Mouse (Mus musculus): Measurements from ENCODE around the gene Crlf2. TPM values are rescaled to one million over a fixed set of nuclear protein-coding genes. Genes with fewer than 3 reads are reported as not detected.

Gene Crlf2
- total RNA-seq, 2 experiments from 2014 or later: 31.6 to 36.4 TPM

DNA sequence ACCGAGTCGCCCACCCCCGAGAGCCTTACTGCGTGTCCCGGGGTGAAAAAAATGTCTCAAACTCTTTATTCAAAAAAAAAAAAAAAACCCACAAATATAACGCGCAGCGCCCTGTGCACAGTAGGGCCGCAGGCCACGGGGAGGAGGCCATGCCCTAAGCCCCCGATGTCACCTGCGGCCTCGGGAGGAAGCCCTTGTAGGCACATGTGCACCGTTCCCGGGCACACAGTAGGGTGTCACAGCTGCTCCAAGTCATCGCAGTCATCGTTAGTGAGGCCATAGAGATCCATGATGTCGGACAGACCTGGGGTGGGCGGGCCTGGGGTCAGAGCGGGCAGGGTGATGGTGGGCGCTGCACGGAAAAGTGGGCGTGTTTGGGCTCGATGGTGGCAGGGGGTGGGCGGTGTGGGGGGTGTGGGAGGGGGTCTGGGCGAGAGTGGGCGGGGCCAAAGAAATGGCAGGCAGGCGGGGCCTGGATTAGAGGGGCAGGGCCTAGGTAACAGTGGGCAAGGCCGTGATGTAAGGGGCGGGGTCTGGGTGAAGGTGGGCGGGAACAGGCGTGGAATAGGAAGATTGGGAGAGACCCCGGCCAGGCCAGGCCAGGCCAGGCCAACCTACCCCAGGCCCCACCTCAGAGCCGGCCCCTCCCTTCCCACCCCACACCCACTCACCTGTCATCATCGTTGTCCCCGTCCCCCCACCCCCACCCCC, 8.4 kb downstream of the Crlf2 start:
- DNase-seq (ENCODE audit: low spot score in 2 of 2): no peak

DNA sequence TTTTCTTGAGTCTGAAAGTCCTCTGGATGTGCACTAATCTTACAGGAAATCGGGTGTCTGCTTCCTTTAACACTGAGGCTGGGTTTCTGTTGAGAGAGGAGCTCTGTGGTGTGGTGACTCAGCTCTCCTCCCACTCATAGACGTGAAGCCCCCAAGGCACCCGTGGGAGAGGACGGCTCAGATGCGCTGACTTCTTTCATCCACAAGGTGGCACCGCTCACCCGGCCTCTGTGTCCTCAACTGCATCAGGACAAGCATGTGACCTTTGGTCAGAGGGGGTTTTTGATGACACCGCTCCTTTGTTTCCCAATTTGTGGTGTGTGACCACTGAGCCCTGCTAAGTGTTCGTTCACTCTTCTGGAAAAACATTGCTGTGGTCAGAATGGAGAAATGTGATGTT, 10.1 kb downstream of the Crlf2 start:
- DNase-seq (ENCODE audit: low spot score in 2 of 2): no peak

DNA sequence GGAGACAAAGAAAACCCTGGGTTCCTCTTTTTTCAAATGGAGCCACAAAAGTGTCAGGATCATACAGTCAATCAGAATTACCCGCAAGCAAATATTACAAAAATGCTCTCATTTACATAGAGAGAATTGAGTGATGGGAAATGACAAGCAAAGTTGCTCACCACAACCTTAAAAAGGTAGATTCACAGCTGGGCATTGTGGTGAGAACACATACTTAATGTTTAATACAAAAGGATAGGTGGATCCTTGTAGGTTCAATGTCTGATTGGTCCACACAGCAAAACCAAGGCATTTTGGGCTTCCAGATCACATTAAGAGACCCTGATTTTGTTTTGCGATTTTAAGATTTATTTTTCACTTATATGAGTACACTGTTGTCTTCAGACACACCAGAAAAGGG, 11.7 kb downstream of the Crlf2 start:
- DNase-seq (ENCODE audit: low spot score in 2 of 2): no peak

DNA sequence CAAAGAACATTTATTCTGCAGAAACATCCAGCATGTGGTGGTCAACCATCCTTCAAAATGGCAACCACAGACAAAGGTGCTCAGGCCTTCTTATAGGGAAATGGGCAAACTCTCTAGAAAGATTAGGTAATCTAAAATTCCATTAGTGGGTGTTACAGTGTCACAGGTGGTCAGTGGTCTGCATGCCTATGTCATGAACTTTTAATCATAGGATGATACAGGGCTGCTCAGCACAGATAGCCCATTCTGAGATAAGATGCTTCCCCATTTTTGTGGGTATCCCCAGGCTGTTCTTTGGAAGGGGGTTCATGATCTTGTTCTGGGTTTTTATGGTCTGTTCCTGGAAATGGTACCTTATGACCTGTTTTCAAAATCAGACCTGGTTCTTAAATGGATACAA, 49.1 kb downstream of the Crlf2 start:
- DNase-seq (ENCODE audit: low spot score in 2 of 2): no peak

DNA sequence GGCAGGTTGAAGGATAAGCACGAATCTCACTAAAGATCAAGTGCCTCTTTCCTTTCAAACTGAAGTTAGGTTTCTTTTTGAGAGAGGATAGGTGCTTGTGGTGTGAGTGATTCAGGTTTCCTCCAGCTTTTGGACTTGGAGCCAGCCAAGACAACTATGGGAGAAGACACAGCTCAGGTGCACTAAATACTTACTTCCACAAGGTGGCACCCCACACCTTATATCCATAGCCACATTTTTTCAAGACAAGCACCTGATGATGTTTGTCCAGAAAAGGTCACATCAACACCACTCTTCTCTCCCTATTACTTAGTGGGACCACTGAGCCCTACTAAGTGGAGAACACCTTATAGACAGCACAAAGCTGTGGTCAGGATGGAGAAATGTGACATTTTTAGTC, 52.1 kb downstream of the Crlf2 start:
- no peak for DNase-seq (ENCODE audit: low spot score in 2 of 2)

Other genes starting within 250 kb of the Crlf2 start
- gene Vmn2r16, start 228.8 kb downstream of the Crlf2 start, total RNA-seq (2021): not detected
- gene Vmn2r17, start 139.3 kb downstream of the Crlf2 start, total RNA-seq (2021): not detected
- gene 5430403G16Rik, start 132.0 kb upstream of the Crlf2 start, total RNA-seq (2021): 1 to 10 TPM; 5.2 to 6.0 TPM
- gene 4930522L14Rik, start 192.9 kb upstream of the Crlf2 start, total RNA-seq (2021): 10 to 100 TPM; 15.1 TPM

Measured in adrenal gland, postnatal 4 days (tissue).